Mouse (Mus musculus) thymus, postnatal 36 days (tissue): Measurements from ENCODE around the gene Pkn3.
A peak's percentile ranks its signal among the peaks of the same experiment; 100 is the strongest.

ENCODE experiments used
- DNase-seq, 2 experiments: peaks; one replicate each; pipeline ENCODE4 v3.0.0; 2022; ENCODE audit warnings: mixed read lengths in 2 of 2

Gene Pkn3

GRCm38 (mm10) chr2:30063791-30064190 is 13.7 kb upstream of the Pkn3 start:
- no peak for DNase-seq

GRCm38 (mm10) chr2:30064298-30064697 is 13.2 kb upstream of the Pkn3 start:
- no peak for DNase-seq

GRCm38 (mm10) chr2:30066046-30066901 is 11.2 kb upstream of the Pkn3 start:
- DNase-seq = peak; percentile 94 to 97

DNA sequence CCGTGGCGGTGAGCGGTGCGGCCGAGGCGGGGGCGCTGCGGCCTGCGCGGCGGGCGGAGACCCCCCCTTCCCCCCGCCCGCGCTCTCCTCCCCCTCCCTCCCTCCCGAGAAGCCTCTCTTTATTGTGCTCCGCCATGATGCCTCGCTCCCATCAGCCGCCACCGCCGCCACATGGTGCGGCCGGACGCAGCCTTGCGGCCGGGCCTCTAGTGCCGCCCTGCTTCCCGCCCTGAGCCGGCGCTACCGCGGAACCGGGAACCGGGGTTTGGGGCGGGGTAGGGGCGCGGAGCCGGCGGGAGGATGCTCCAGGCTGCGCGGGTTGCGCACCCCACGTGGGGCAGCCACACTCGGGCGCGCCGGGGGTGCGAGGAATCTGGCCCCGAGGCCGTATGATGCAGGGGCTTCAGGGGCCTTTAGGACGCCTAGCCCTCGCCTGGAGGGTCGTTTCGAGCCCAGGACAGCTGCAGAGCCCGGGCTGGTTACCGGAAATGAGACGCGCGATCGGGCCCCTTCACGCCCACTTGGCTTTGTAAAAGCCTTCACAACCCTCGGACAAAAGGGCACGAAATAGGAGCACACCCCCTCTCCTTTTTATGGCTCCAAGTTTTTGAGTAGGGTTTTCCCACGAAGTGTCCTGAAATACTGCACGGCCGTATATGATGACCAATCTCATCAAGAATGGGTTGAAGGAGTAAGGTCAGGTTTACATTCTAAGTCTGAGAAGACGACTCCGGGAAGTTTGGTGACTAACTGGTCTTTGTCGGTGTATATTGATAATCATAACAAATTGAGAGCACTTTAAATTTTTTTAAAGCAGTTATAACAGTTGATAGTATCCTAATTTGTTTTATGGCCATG is 10.2 kb upstream of the Pkn3 start:
- peak; percentile 62 to 71 for DNase-seq

- no peak for DNase-seq
Observed at GRCm38 (mm10) chr2:30067962-30068361, 9.5 kb upstream of the Pkn3 start.

GRCm38 (mm10) chr2:30072875-30073274 is 4.6 kb upstream of the Pkn3 start:
- DNase-seq = no peak

GRCm38 (mm10) chr2:30073285-30073684 is 4.2 kb upstream of the Pkn3 start:
- no peak for DNase-seq

DNA sequence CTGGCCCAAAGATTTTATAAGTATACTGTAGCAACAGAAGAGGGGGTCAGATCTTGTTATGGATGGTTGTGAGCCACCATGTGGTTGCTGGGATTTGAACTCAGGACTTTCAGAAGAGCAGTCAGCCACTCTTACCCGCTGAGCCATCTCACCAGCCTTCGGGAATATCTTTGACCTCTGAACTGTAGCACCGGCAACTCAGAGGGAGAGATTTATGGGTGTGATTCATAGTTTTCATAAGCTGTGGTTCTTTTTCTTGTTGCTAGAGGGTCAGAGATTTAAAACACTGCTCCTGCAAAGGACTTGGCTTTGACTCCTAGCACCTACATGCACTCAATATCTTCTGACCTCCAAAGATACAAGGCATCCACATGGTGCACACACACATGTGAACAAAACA is 1.9 kb upstream of the Pkn3 start:
- DNase-seq = no peak

DNA sequence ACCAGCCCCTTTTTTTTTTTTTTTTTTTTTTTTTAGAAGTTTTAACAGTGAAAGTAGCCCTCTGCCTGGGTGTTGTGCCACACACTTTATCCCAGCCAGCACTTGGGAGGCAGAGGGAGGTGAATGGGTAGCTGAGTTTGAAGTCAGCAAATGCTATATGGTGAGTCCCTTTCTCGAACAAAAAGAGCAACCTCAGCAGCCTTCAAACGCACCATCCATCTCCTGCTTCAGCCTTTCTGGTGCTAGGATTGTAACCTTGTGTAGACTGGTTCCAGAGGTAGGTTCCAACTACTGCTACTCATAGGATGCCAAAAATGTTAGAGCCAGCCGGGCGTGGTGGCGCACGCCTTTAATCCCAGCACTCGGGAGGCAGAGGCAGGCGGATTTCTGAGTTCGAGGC is 1.0 kb upstream of the Pkn3 start:
- DNase-seq = no peak

GRCm38 (mm10) chr2:30076959-30077358 is 525 bp upstream of the Pkn3 start:
- DNase-seq = no peak

GRCm38 (mm10) chr2:30078349-30078712 is 847 bp downstream of the Pkn3 start:
- no peak for DNase-seq

- no peak for DNase-seq
Observed at GRCm38 (mm10) chr2:30078760-30079159, 1.3 kb downstream of the Pkn3 start.

DNA sequence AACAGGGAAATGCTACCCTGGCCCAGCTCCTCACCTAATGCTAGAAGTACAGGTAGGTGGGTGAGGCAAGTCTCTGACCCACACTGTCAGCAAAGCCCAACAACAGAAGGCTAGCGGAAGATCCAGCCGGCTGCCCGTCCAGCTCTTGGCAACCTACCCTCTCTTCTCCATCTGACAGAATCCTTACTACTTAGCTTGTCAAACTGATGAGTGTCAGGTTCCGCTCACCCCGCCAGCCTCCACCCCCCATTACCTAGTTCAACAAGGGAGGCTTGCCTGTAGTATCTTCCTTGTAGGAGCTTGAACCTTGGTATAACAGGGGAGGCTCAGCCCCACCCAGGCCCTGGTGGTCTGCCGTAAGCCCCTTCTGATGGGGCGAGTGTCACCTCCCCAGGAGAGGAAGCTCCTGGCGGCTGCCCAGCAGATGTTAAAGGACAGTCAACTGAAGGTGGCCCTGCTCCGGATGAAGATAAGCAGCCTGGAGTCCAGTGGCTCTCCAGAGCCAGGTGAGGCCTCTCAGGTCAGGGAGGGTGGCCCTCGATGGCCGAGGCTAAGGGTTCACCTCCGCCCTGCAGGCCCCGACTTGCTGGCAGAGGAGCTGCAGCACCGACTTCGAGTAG is 2.8 kb downstream of the Pkn3 start:
- no peak for DNase-seq

- DNase-seq = no peak
Observed at GRCm38 (mm10) chr2:30084113-30084512, 6.6 kb downstream of the Pkn3 start.

DNA sequence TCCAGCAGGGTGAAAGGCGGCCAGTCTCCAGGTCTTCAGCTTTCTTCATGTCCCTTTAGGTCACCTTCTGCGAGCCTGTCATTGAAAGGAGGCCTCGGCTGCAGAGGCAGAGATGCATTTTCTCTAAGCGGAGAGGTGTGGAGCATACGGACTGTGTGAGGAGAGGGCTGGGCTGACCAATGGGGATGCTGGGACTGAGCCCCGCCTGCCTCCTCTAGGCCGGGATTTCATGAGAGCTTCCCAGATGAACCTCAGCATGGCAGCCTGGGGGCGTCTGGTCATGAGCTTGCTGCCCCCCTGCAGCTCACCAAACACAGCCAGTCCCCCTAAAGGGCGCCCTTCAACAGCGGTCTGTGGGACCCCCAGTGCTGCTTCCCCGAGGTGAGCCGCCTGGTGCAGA is 7.1 kb downstream of the Pkn3 start:
- no peak for DNase-seq

- no peak for DNase-seq
Observed at GRCm38 (mm10) chr2:30087310-30087709, 9.8 kb downstream of the Pkn3 start.

DNA sequence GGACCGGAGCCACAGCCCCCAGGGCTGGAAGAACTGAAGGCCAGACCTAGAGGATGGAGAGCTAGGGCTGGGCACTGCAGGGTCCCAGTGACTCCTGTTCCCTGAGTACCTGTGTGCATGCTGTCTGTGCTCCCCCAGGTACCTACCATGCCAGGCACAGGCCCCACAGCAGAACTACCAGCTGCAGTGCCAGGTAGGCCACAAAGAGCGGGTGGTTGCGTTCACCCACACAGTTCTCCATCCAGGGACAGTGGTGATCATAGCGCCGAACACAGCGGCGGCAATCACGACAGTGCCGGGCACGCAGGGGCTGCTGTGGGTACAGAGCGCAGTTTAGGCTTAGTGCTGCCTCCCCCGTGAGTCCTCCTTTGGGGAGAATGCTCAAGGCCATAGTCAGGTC is 14.0 kb downstream of the Pkn3 start:
- no peak for DNase-seq

- no peak for DNase-seq
Observed at GRCm38 (mm10) chr2:30092280-30092918, 14.9 kb downstream of the Pkn3 start.

DNA sequence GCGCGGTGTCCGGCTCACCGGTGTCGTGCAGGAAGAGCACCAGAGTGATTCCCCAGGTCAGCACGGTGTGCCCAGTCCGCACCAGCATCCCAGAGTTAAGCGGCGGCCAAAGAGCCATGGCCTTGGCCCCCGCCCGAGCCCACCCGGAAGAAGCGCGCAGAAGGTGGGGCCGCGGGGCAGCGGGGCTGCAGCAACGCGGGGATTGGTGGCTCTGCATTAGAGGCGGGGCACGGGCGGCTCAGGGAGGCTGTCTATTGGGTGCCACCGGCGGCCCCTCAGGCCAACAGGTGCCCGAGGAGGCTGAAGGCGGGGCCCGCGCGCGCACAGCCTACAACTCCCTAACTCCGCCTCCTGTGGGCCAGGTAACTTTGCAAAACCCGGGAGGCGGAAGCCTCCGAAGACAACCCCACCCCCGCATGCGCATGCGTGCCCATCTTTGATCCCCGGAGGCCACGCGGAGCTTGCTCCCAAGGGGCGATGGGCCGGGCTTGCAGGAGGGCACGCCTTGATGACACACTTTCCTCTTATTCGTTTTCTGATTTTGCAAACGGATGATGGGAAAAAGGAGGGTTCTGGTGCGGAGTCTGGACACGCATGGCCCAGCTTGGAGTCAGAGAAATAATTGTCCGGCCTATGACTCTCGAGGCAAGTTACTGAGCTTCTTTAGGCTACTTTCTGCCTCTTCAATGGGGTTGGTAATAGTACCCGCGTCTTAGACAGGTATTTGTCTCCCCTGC is 16.2 kb downstream of the Pkn3 start, which contains the start of gene Zdhhc12:
Gene Zdhhc12 (minus strand): TSS at position 178 of the 737 bp plus-strand sequence.
- DNase-seq = peak; percentile 97 to 100

GRCm38 (mm10) chr2:30094208-30094588 is 16.7 kb downstream of the Pkn3 start:
- DNase-seq = no peak

GRCm38 (mm10) chr2:30095882-30096527 is 18.5 kb downstream of the Pkn3 start:
- DNase-seq = peak; percentile 53 to 59

- no peak for DNase-seq
Observed at GRCm38 (mm10) chr2:30100214-30100613, 22.7 kb downstream of the Pkn3 start.
